Mouse (Mus musculus): ENCODE measurements at regions not wholly inside any gene's neighbourhood (a gene's known extent, or its start where the extent isn't known, plus 50 kb on each side); places are given as distances from the start of the nearest gene placed in this dataset.

GRCm38 (mm10) chr17:22795213-22795612 is 71.7 kb downstream of the Zfp945 start:
- no peaks in the 10 kb centered on the region for H3K36me3 ChIP-seq (ENCODE audit: control insufficient read depth, insufficient read depth)
- H3K79me2 ChIP-seq (ENCODE audit: control insufficient read depth, insufficient read depth): no peaks in the 10 kb centered on the region
- H3K4me3 ChIP-seq (ENCODE audit: insufficient read depth, poor library complexity, severe bottlenecking): no peak overlapping the region
- TF ChIP-seq FOSL1 (IDR thresholded peaks at IDR 0.05; ENCODE audit: insufficient read depth, low read length, poor library complexity, severe bottlenecking) (no peak), CTCF (IDR thresholded peaks at IDR 0.05; ENCODE audit: control insufficient read depth, insufficient read depth, insufficient read length) (no peak), MYOD1 (IDR thresholded peaks at IDR 0.05; ENCODE audit: control insufficient read depth, insufficient read length, low read depth) (no peak), USF1 (IDR thresholded peaks at IDR 0.05; ENCODE audit: low read depth) (no peak), MAX (IDR thresholded peaks at IDR 0.05) (no peak), CEBPB (IDR thresholded peaks at IDR 0.05; ENCODE audit: low read depth) (no peak), MYOG (IDR thresholded peaks at IDR 0.05; ENCODE audit: control insufficient read depth, extremely low read depth, insufficient read length) (no peak)
- H3ac ChIP-seq (ENCODE audit: control insufficient read depth, insufficient read length, low read depth): no peak overlapping the region
- H3K27me3 ChIP-seq (ENCODE audit: control insufficient read depth, insufficient read depth, insufficient read length): no peaks in the 10 kb centered on the region
- H3K79me3 ChIP-seq (ENCODE audit: low read depth): no peaks in the 10 kb centered on the region

GRCm38 (mm10) chr17:22784481-22784880 is 82.5 kb downstream of the Zfp945 start:
- Histone ChIP-seq H3K79me3 (ENCODE audit: low read depth) (no peaks in the 10 kb centered on the region), H3K27me3 (ENCODE audit: control insufficient read depth, insufficient read depth, insufficient read length) (no peaks in the 10 kb centered on the region), H3K79me2 (ENCODE audit: control insufficient read depth, insufficient read depth) (no peaks in the 10 kb centered on the region), H3K36me3 (ENCODE audit: control insufficient read depth, insufficient read depth) (no peaks in the 10 kb centered on the region), H3ac (ENCODE audit: control insufficient read depth, insufficient read length, low read depth) (no peak overlapping the region), H3K4me3 (ENCODE audit: insufficient read depth, poor library complexity, severe bottlenecking) (no peak overlapping the region)
- TF ChIP-seq MYOG (IDR thresholded peaks at IDR 0.05; ENCODE audit: control insufficient read depth, extremely low read depth, insufficient read length) (no peak), MYOD1 (IDR thresholded peaks at IDR 0.05; ENCODE audit: control insufficient read depth, insufficient read length, low read depth) (no peak), USF1 (IDR thresholded peaks at IDR 0.05; ENCODE audit: low read depth) (no peak), CEBPB (IDR thresholded peaks at IDR 0.05; ENCODE audit: low read depth) (no peak), FOSL1 (IDR thresholded peaks at IDR 0.05; ENCODE audit: insufficient read depth, low read length, poor library complexity, severe bottlenecking) (no peak), MAX (IDR thresholded peaks at IDR 0.05) (no peak)

GRCm38 (mm10) chr17:22745736-22746135 is 121.2 kb downstream of the Zfp945 start:
- Histone ChIP-seq H3K79me3 (ENCODE audit: low read depth) (no peaks in the 10 kb centered on the region), H3K79me2 (ENCODE audit: control insufficient read depth, insufficient read depth) (no peaks in the 10 kb centered on the region), H3K27me3 (ENCODE audit: control insufficient read depth, insufficient read depth, insufficient read length) (no peaks in the 10 kb centered on the region), H3K36me3 (ENCODE audit: control insufficient read depth, insufficient read depth) (no peaks in the 10 kb centered on the region), H3K4me3 (ENCODE audit: insufficient read depth, poor library complexity, severe bottlenecking) (no peak overlapping the region), H3ac (ENCODE audit: control insufficient read depth, insufficient read length, low read depth) (no peak overlapping the region)
- no peak for TF ChIP-seq MYOD1 (IDR thresholded peaks at IDR 0.05; ENCODE audit: control insufficient read depth, insufficient read length, low read depth)
- TF ChIP-seq MYOG (IDR thresholded peaks at IDR 0.05; ENCODE audit: control insufficient read depth, extremely low read depth, insufficient read length): no peak
- TF ChIP-seq MAX (IDR thresholded peaks at IDR 0.05): no peak
- no peak for TF ChIP-seq FOSL1 (IDR thresholded peaks at IDR 0.05; ENCODE audit: insufficient read depth, low read length, poor library complexity, severe bottlenecking)
- TF ChIP-seq CEBPB (IDR thresholded peaks at IDR 0.05; ENCODE audit: low read depth): no peak
- no peak for TF ChIP-seq USF1 (IDR thresholded peaks at IDR 0.05; ENCODE audit: low read depth)
- TF ChIP-seq CTCF (IDR thresholded peaks at IDR 0.05; ENCODE audit: control insufficient read depth, insufficient read depth, insufficient read length): no peak

- no peaks in the 10 kb centered on the region for H3K36me3 ChIP-seq (ENCODE audit: control insufficient read depth, insufficient read depth)
- H3K27me3 ChIP-seq (ENCODE audit: control insufficient read depth, insufficient read depth, insufficient read length): no peaks in the 10 kb centered on the region
- peak overlapping the region; percentile 44 for H3K4me3 ChIP-seq (ENCODE audit: insufficient read depth, poor library complexity, severe bottlenecking)
- H3K79me3 ChIP-seq (ENCODE audit: low read depth): peaks cover 11% of the 10 kb centered on the region
- TF ChIP-seq CEBPB (IDR thresholded peaks at IDR 0.05; ENCODE audit: low read depth) (no peak), USF1 (IDR thresholded peaks at IDR 0.05; ENCODE audit: low read depth) (no peak), CTCF (IDR thresholded peaks at IDR 0.05; ENCODE audit: control insufficient read depth, insufficient read depth, insufficient read length) (no peak), FOSL1 (IDR thresholded peaks at IDR 0.05; ENCODE audit: insufficient read depth, low read length, poor library complexity, severe bottlenecking) (no peak), MYOG (IDR thresholded peaks at IDR 0.05; ENCODE audit: control insufficient read depth, extremely low read depth, insufficient read length) (no peak), MAX (IDR thresholded peaks at IDR 0.05) (no peak), MYOD1 (IDR thresholded peaks at IDR 0.05; ENCODE audit: control insufficient read depth, insufficient read length, low read depth) (no peak)
- H3K79me2 ChIP-seq (ENCODE audit: control insufficient read depth, insufficient read depth): peaks cover 32% of the 10 kb centered on the region
- H3ac ChIP-seq (ENCODE audit: control insufficient read depth, insufficient read length, low read depth): peak overlapping the region; percentile 84
Measured at GRCm38 (mm10) chr17:22739581-22740178, 127.3 kb downstream of the Zfp945 start.

GRCm38 (mm10) chr17:22739173-22739572 is 127.8 kb downstream of the Zfp945 start:
- TF ChIP-seq CTCF (IDR thresholded peaks at IDR 0.05; ENCODE audit: control insufficient read depth, insufficient read depth, insufficient read length) (no peak), FOSL1 (IDR thresholded peaks at IDR 0.05; ENCODE audit: insufficient read depth, low read length, poor library complexity, severe bottlenecking) (no peak), MYOG (IDR thresholded peaks at IDR 0.05; ENCODE audit: control insufficient read depth, extremely low read depth, insufficient read length) (no peak), MAX (IDR thresholded peaks at IDR 0.05) (no peak), CEBPB (IDR thresholded peaks at IDR 0.05; ENCODE audit: low read depth) (no peak), MYOD1 (IDR thresholded peaks at IDR 0.05; ENCODE audit: control insufficient read depth, insufficient read length, low read depth) (no peak), USF1 (IDR thresholded peaks at IDR 0.05; ENCODE audit: low read depth) (no peak)
- Histone ChIP-seq H3K27me3 (ENCODE audit: control insufficient read depth, insufficient read depth, insufficient read length) (no peaks in the 10 kb centered on the region), H3K4me3 (ENCODE audit: insufficient read depth, poor library complexity, severe bottlenecking) (peak overlapping the region; percentile 44), H3K79me2 (ENCODE audit: control insufficient read depth, insufficient read depth) (peaks cover 32% of the 10 kb centered on the region), H3K79me3 (ENCODE audit: low read depth) (peaks cover 11% of the 10 kb centered on the region), H3K36me3 (ENCODE audit: control insufficient read depth, insufficient read depth) (no peaks in the 10 kb centered on the region), H3ac (ENCODE audit: control insufficient read depth, insufficient read length, low read depth) (peak overlapping the region; percentile 84)
